Mouse (Mus musculus) forebrain, embryonic 10.5 days (tissue): ENCODE results near the gene Dnaic2. TPM values are rescaled to one million over a fixed set of nuclear protein-coding genes. Genes with fewer than 3 reads are reported as not detected.
A peak's percentile ranks its signal among the peaks of the same experiment; 100 is the strongest.

Source experiments
- DNase-seq: peaks from one replicate; pipeline ENCODE4 v3.0.0-alpha.2; 2017; ENCODE audit warnings: low spot score; ENCODE audit errors: extremely low spot score
- H3K27ac ChIP-seq: fragments of 300-500 bp; sonication (generic); 2 replicates; pipeline ENCODE4 v1.5.1; 2016; ENCODE audit warnings: mild to moderate bottlenecking
- H3K27me3 ChIP-seq: fragments of 300-500 bp; sonication (generic); 2 replicates; pipeline ENCODE4 v1.6.1; 2016; ENCODE audit warnings: mild to moderate bottlenecking; ENCODE audit not compliant: poor library complexity, severe bottlenecking
- H3K36me3 ChIP-seq: fragments of 300-500 bp; sonication (generic); replicated peaks from 2 replicates; pipeline ENCODE4 v1.6.1; 2016; ENCODE audit warnings: mild to moderate bottlenecking, moderate library complexity
- H3K4me1 ChIP-seq: fragments of 300-500 bp; sonication (generic); 2 replicates; pipeline ENCODE4 v1.6.1; 2016
- H3K4me3 ChIP-seq: fragments of 300-500 bp; sonication (generic); 2 replicates; pipeline ENCODE4 v1.5.1; 2016; ENCODE audit warnings: mild to moderate bottlenecking, moderate library complexity
- H3K9me3 ChIP-seq: fragments of 300-500 bp; sonication (generic); 2 replicates; pipeline ENCODE4 v1.6.1; 2016; ENCODE audit warnings: mild to moderate bottlenecking, moderate library complexity
- WGBS: fragments of 180-500 bp; shearing (Covaris S2); methylation state at CpG from one replicate; pipeline ENCODE4 v1.1.7; 2016; 5-methylcytosine and 5-hydroxymethylcytosine counted together
- polyA plus RNA-seq: library from polyadenylated mRNA; unstranded; fragments of >200 nt; fragmentation: Nextera tagmentation; extraction: Ambion mirVana; gene quantifications from 2 replicates; pipeline ENCODE4 v1.2.1, GENCODE M21; 2016

Gene Dnaic2
- 0.77 and 1.0 TPM in 2 replicates for polyA plus RNA-seq

DNA sequence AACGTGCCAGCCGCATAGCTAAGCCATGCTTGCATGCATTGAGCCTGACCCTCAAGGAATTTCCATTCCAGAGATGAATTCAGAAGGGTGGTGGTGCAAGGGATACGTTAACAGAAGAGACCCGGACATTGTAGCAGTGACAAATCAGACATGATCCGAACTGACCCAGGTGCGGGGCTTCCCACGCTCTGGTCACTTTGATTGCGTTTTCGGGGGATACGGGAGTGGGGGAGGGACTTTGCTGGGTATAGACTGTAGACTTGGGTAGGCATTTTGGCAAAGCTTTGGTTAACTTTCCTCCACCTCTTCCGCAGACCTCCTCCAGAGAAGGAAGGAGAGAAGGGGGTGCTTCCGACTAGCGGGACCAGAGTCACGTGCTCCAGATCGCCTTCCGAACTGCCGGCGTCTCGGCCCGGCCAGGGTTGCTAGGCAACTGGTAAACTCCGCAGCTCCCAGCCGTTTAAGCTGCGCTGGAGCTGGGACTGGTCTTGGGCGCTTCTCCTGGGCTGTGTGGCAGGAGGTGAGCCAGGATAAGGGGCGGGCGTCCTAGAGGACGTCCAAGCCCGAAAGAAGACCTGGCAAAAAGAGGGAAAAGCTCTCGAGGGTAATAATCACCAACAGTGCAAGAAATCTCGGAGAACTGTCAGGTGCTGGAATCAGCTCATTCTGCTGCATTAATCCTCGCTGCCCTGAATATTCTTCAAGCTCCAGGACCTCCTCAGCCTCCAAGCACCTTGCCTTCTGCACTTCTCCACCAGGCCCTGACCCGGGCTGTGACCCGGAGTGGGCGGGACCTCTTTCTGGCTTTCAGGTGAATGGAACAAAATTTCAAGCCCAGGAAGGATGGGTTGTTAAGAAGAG, at the start of gene Dnaic2:
TSS of gene Dnaic2 (plus strand) at position 444 of the 861 bp plus-strand sequence.
- WGBS: 14% methylated on average over 34 of the region's 34 CpGs
- Histone ChIP-seq H3K4me3 (peak within 1 kb of the TSS; percentile 47), H3K4me1 (peaks cover 41% of the 10 kb centered on the region), H3K36me3 (no peaks in the 10 kb centered on the region), H3K9me3 (peaks cover 3% of the 10 kb centered on the region; the same call in 1 of the 2 replicates), H3K27me3 (peaks cover 26% of the 10 kb centered on the region), H3K27ac (peak within 1 kb of the TSS; percentile 49; the same call in 1 of the 2 replicates)
- DNase-seq: peak; percentile 80

DNA sequence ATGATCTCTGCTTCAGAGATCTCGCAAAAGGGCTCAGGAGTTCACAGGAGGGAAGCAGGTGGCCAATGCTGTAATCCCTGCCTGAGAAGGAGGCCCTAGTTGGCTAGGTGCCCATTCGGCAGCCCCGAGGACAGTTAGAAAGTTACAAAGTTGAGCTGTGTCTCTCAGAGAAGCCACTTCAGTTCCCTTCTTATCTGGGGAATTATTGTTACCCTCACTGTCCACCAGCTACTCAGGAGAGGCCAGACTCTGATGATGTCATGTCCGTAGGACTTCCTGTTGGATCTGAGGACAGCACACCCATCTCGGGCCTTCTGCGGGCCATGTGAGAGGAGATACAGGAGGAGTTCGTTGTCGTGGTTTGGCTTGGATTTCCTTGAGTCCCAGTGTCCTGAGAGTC, 47.6 kb upstream of the Dnaic2 start:
- Histone ChIP-seq H3K4me1 (peaks cover 56% of the 10 kb centered on the region), H3K4me3 (no peak overlapping the region), H3K27me3 (peaks cover 21% of the 10 kb centered on the region), H3K36me3 (no peaks in the 10 kb centered on the region), H3K9me3 (no peaks in the 10 kb centered on the region; the same call in 1 of the 2 replicates), H3K27ac (peak overlapping the region; percentile 54; the same call in 1 of the 2 replicates)
- no peak for DNase-seq
- 84% methylated on average over 8 of the region's 8 CpGs for WGBS

DNA sequence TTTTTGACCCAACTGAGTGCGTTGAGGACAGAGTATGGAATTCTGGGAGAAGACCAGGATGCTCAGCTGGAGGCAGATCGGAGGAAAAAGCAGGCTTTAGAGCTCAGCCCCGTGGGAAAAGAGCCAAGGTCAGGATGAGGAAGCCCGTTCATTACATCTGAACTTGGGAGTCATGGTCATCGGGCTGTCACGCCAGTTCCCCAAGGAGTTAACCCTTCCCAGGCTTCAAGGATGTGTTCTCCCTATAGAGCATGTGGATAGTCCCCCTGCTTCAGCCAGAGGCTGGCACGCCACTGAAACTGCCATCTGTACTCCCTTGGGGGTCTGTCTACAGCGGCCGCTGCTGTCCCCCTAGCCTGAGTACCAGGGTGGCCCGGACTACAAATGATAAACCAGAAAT, 46.9 kb upstream of the Dnaic2 start:
- H3K36me3 ChIP-seq: no peaks in the 10 kb centered on the region
- no peak overlapping the region for H3K4me3 ChIP-seq
- no peaks in the 10 kb centered on the region; the same call in 1 of the 2 replicates for H3K9me3 ChIP-seq
- WGBS: 79% methylated on average over 10 of the region's 10 CpGs
- no peak overlapping the region for H3K27ac ChIP-seq
- no peak for DNase-seq
- peaks cover 58% of the 10 kb centered on the region for H3K4me1 ChIP-seq
- H3K27me3 ChIP-seq: peaks cover 21% of the 10 kb centered on the region

DNA sequence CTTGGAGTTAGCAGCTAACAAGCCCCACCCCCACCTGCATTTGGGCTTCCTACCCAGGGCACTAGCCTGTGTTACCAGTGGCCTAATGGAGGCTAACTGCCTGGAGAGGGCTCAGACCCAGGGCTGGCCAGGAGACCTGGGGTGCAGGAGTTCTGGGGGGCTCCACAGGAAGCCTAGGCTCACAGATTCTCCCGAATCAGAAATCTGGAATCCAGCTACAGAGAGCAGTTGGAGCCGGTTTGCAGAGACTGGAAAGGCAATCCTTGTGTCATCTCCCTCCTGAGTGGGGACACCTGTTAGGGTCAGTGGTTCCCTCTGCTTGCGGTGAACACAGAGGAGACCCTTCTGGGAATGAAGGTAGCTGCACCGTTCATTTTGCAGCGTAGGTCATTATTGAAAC, 46.2 kb upstream of the Dnaic2 start:
- WGBS: 61% methylated on average over 5 of the region's 5 CpGs
- no peak for DNase-seq
- Histone ChIP-seq H3K36me3 (no peaks in the 10 kb centered on the region), H3K9me3 (no peaks in the 10 kb centered on the region; the same call in 1 of the 2 replicates), H3K27ac (0 out of 2 replicates have a peak overlapping the region, but pooled peaks have one; percentile 48), H3K4me1 (peaks cover 55% of the 10 kb centered on the region), H3K27me3 (peaks cover 17% of the 10 kb centered on the region), H3K4me3 (no peak overlapping the region)

DNA sequence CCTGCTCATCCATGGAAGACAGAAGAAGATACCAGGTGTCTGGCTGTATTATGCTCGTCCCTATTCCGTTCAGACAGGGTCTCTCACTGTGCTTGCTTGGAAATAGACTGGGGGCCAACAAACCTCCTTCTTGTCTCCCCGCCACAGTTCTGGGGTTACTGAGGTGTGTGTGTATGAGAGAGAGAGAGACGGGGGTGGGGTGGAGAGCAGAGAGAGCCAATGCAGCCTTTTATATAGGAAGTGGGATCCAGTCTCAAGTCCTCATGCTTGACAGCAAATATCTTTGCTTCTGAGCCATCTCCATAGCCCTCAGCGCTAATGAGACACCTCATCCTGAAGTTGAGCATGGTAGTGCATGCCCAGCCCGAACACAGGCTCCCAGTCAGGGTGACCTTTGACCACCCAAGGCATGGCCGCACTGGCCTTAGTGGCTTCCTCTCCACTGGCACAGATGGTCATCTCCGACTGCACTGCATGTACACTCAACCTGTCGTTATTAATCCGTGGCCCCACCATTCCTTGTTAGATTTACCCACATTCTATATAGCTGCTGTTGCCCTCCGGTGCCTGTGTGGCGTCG, 44.8 kb upstream of the Dnaic2 start:
- Histone ChIP-seq H3K4me1 (peaks cover 47% of the 10 kb centered on the region), H3K4me3 (no peak overlapping the region), H3K9me3 (no peaks in the 10 kb centered on the region; the same call in 1 of the 2 replicates), H3K27me3 (peaks cover 3% of the 10 kb centered on the region), H3K27ac (no peak overlapping the region), H3K36me3 (no peaks in the 10 kb centered on the region)
- WGBS: 94% methylated on average over 13 of the region's 13 CpGs
- DNase-seq: no peak

DNA sequence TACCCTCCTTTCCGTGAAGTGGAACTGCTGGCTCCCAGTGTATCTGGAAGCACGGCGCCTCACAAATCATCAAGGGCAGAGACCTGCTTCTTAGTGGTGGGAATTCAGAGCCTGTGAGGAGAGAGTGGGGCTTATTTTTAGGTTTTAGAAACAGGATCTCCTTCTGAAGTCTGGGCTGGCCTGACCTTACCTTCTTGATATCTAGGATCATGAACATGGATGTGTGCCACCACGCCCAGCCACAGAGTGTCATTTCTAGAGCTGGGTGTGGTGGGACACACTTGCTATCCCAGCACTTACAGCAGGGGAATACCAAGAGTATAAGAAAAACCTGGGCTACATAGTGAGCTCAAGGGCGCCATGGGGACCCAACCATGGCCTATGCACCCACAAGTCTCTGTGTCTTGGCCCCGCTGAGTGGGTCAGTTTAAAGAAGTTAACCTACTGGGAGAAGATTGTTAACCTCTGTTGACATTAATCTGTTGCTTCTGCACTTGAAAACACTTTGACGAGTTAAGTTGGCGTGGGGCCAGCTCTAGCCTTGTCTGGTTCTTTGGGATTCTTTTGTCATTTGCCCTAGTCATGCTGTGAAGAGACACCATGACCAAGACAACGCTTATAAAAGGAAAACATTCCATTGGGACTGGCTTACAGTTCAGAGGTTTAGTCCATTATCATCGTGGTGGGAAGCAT, 44.0 kb upstream of the Dnaic2 start:
- Histone ChIP-seq H3K27ac (no peak overlapping the region), H3K4me3 (no peak overlapping the region), H3K4me1 (peaks cover 49% of the 10 kb centered on the region), H3K27me3 (no peaks in the 10 kb centered on the region), H3K9me3 (no peaks in the 10 kb centered on the region; the same call in 1 of the 2 replicates), H3K36me3 (no peaks in the 10 kb centered on the region)
- WGBS: 89% methylated on average over 10 of the region's 10 CpGs
- no peak for DNase-seq

DNA sequence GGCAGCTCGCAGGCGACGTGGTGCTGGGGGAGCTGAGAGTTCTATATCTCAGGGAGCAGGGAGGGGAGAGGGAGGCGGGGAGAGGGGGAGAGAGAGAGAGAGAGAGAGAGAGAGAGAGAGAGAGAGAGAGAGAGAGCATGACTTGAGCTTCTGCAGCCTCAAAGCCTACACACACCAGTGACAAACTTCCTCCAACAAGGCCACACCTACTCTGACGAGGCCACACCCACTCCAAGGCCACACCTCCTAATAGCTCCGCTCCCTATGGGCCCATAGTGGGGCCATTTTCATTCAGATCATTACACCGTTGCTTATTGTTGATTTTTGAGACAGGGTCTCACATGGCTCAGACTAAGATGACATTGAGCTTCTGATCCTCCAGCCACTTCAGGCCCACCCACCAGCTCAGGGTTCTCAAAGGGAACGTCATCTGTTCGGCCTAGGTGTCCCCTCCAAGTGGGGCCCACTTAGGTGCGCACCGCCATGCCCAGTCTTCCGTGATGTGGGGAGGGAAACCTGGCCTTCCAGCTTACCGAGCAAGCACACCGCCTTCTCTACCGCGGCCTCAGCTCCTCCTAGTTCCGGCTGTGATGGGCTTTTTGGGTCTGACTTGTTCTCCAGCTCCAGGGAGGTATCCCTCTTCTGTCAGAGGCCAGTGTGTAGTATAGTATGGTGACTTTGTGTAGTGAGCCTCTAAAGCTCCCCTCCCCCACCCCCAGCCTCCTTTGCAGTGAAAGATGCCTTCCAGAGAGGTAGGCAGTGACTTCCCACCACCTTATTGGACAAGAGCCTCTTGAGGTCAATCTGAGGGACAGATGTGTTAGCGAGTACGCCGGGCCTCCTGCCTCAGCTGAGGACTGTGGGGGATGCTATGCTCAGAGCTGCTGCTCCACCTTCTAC, 43.2 kb upstream of the Dnaic2 start:
- DNase-seq: no peak
- Histone ChIP-seq H3K27ac (peak overlapping the region; percentile 60; the same call in 1 of the 2 replicates), H3K4me3 (no peak overlapping the region), H3K36me3 (no peaks in the 10 kb centered on the region), H3K9me3 (no peaks in the 10 kb centered on the region; the same call in 1 of the 2 replicates), H3K4me1 (peaks cover 49% of the 10 kb centered on the region), H3K27me3 (no peaks in the 10 kb centered on the region)
- WGBS: 78% methylated on average over 20 of the region's 20 CpGs

DNA sequence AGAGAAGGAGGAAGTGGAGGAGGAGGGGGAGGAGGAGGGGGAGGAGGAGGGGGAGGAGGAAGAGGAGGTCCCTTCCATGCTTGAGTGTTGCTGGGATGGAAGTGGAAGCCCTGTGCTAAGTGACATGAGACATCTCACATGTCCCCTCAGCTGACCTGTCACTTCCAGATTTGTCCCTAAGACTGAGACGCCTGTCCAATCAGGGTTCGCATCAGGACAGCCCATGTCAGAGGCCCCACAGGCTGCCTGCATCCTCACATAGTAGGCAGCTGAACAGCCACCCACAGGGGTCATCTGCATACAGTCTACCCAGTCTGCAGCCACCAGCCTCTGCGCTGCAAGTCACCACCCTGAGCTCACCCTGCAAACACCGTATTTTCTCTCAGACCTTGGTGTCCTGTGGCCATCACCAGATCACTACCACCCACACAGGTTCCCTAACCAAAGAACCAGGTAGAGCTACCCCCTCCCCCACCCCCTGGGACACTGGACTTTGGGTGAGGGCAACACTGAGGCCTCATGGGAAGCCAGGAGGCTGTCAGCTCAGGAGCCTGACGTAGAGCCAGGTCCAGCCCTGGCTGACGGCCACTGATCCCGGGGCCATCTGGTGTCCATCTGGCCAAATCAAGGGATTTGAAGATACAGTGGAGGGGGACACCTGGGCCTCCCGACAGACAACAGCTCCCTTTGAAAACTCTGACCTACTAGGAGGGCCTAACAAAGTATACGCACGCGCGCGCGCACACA, 42.4 kb upstream of the Dnaic2 start:
- Histone ChIP-seq H3K9me3 (no peaks in the 10 kb centered on the region; the same call in 1 of the 2 replicates), H3K4me3 (no peak overlapping the region), H3K4me1 (peaks cover 42% of the 10 kb centered on the region), H3K27ac (peak overlapping the region; percentile 60; the same call in 1 of the 2 replicates), H3K27me3 (no peaks in the 10 kb centered on the region), H3K36me3 (no peaks in the 10 kb centered on the region)
- no peak for DNase-seq
- WGBS: 81% methylated on average over 14 of the region's 14 CpGs

DNA sequence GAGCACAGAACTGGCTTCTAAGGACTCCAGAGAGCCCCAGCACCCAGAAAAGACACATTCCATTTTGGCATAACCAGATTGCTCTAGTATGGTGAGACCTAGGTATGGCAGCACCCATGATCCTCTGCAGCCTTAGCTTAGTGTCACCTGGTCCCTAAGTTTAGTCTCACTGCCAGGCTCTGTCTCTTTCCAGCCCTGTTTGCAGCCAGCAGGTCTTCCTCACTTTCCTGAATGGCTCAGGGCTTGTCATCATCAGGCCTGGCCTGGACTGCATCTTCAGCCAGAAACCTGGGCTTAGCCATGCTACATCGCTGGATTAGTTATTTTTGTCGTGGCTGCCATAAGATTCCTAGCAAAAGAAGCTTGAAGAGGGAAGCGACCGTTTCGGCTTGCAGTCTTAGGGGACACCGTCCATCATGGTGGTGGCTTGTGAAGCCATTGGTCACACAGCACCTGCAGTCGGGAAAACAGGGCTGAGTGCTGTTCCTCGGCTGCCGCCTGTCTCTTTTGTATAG, 41.6 kb upstream of the Dnaic2 start:
- no peak for DNase-seq
- H3K9me3 ChIP-seq: no peaks in the 10 kb centered on the region; the same call in 1 of the 2 replicates
- H3K4me1 ChIP-seq: peaks cover 36% of the 10 kb centered on the region
- 86% methylated on average over 9 of the region's 9 CpGs for WGBS
- H3K4me3 ChIP-seq: no peak overlapping the region
- H3K27ac ChIP-seq: peak overlapping the region; percentile 6; the same call in 1 of the 2 replicates
- H3K27me3 ChIP-seq: no peaks in the 10 kb centered on the region
- H3K36me3 ChIP-seq: peaks cover 6% of the 10 kb centered on the region

DNA sequence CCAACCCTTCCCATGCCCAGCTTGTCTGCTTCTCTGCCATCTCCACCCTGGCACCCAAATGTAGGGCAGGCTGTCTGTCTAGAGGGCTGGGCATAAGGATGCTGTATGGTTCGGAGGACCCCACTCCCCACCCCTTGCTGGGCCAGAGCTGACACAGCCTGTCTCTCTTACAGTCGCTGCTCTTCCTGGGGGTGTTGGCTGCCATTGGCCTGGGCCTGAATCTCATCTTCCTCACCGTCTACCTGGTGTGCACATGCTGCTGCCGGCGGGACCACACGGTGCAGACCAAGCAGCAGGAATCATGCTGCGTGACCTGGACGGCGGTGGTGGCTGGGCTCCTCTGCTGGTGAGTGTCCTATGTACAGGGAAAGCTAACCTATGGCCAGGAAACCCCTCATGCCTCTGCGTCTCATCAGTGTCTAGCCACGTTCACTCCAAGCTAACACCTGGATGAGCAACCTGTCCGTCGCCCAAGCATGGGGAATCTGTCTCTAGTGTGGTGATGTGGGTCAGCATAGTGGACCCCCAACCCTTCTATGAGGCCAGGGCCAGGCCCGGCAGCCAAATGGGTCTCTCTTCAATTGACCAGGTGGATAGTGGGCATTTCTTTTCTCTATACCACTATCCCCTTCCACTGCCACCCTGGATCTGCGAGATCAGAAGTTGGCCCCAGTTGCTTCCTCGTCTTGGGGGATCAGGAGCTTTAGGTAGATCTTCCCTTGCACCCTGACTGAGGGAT, 40.8 kb upstream of the Dnaic2 start:
- H3K9me3 ChIP-seq: no peaks in the 10 kb centered on the region; the same call in 1 of the 2 replicates

More for the DNA sequence above, 40.8 kb upstream of the Dnaic2 start:
- Histone ChIP-seq H3K27ac (no peak overlapping the region), H3K27me3 (no peaks in the 10 kb centered on the region), H3K36me3 (peaks cover 6% of the 10 kb centered on the region), H3K4me1 (peaks cover 30% of the 10 kb centered on the region), H3K4me3 (no peak overlapping the region)
- 89% methylated on average over 16 of the region's 16 CpGs for WGBS
- no peak for DNase-seq
